Mouse (Mus musculus) adrenal gland, postnatal 4 days (tissue): Measurements from ENCODE around the gene Rhbdl1. TPM values are rescaled to one million over a fixed set of nuclear protein-coding genes. Genes with fewer than 3 reads are reported as not detected.
"Not testable (repeated sequence)": the region's sequence is repeated elsewhere in the genome, so short reads cannot be mapped to it uniquely, and the experiment has no call there.

Experiments used
- DNase-seq, 2 experiments: peaks; one replicate each; pipeline ENCODE4 v3.0.0; 2021 to 2022; ENCODE audit warnings: low spot score in 2 of 2, mixed read lengths in 2 of 2
- total RNA-seq, 2 experiments: library from RNA; stranded (reverse); gene quantifications; 2 replicates each; pipeline ENCODE4 v1.2.3; 2021

The Rhbdl1 gene
- total RNA-seq, 2 experiments from 2014 or later, result 19.3 to 21.4 TPM

- DNase-seq, result no peak
These were observed 36.5 kb upstream of the Rhbdl1 start for GRCm38 (mm10) chr17:25873405-25874147.

GRCm38 (mm10) chr17:25872676-25873075 is 35.6 kb upstream of the Rhbdl1 start:
- DNase-seq, result no peak

GRCm38 (mm10) chr17:25871566-25871965 is 34.5 kb upstream of the Rhbdl1 start:
- DNase-seq, result not testable (repeated sequence)

GRCm38 (mm10) chr17:25869954-25870353 is 32.9 kb upstream of the Rhbdl1 start:
- no peak for DNase-seq

- no peak for DNase-seq
These were observed 32.4 kb upstream of the Rhbdl1 start for GRCm38 (mm10) chr17:25869498-25869897.

GRCm38 (mm10) chr17:25868601-25869191 is 31.6 kb upstream of the Rhbdl1 start, which contains the start of gene Mcrip2:
TSS of gene Mcrip2 (minus strand) at chr17:25868764.
- peak; percentile 54 to 75 for DNase-seq

- peak; percentile 42 to 65 for DNase-seq
These were observed 30.9 kb upstream of the Rhbdl1 start for GRCm38 (mm10) chr17:25867836-25868600.

GRCm38 (mm10) chr17:25867509-25867835 is 30.4 kb upstream of the Rhbdl1 start:
- no peak for DNase-seq

- DNase-seq, result no peak
These were observed 29.1 kb upstream of the Rhbdl1 start for GRCm38 (mm10) chr17:25866172-25866571.

- DNase-seq, result no peak
These were observed 28.2 kb upstream of the Rhbdl1 start for GRCm38 (mm10) chr17:25865288-25865687.

GRCm38 (mm10) chr17:25864311-25864710 is 27.2 kb upstream of the Rhbdl1 start:
- no peak for DNase-seq

- DNase-seq, result no peak
These were observed 26.6 kb upstream of the Rhbdl1 start for GRCm38 (mm10) chr17:25863681-25864080.

GRCm38 (mm10) chr17:25861704-25862612 is 24.9 kb upstream of the Rhbdl1 start:
- DNase-seq, result no peak

- peak; percentile 77 to 83 for DNase-seq
These were observed 24.0 kb upstream of the Rhbdl1 start, which contains the start of gene Wdr90 for GRCm38 (mm10) chr17:25860832-25861703. TSS of gene Wdr90 (minus strand) at chr17:25861501.

- DNase-seq, result no peak
These were observed 23.1 kb upstream of the Rhbdl1 start for GRCm38 (mm10) chr17:25860229-25860628.

- peak; percentile 74 to 89 for DNase-seq
These were observed 7.4 kb upstream of the Rhbdl1 start, which contains the start of gene Rhot2 for GRCm38 (mm10) chr17:25844396-25844901. TSS of gene Rhot2 (minus strand) at chr17:25844851.

GRCm38 (mm10) chr17:25843636-25844395 is 6.7 kb upstream of the Rhbdl1 start:
- DNase-seq, result no peak

- no peak for DNase-seq
These were observed 6.0 kb upstream of the Rhbdl1 start for GRCm38 (mm10) chr17:25843122-25843521.

GRCm38 (mm10) chr17:25842509-25842908 is 5.4 kb upstream of the Rhbdl1 start:
- no peak for DNase-seq
